Mouse (Mus musculus) CD4-positive naive resting alpha-beta T cell, adult 57 days (primary cell): Measurements from ENCODE around the gene Kat5. TPM values are rescaled to one million over a fixed set of nuclear protein-coding genes. Genes with fewer than 3 reads are reported as not detected.

ENCODE experiments used
- total RNA-seq: library from RNA; stranded (reverse); gene quantifications from one replicate; pipeline ENCODE4 v1.2.4, GENCODE M21; 2023

The Kat5 gene
- 120 TPM for total RNA-seq

DNA sequence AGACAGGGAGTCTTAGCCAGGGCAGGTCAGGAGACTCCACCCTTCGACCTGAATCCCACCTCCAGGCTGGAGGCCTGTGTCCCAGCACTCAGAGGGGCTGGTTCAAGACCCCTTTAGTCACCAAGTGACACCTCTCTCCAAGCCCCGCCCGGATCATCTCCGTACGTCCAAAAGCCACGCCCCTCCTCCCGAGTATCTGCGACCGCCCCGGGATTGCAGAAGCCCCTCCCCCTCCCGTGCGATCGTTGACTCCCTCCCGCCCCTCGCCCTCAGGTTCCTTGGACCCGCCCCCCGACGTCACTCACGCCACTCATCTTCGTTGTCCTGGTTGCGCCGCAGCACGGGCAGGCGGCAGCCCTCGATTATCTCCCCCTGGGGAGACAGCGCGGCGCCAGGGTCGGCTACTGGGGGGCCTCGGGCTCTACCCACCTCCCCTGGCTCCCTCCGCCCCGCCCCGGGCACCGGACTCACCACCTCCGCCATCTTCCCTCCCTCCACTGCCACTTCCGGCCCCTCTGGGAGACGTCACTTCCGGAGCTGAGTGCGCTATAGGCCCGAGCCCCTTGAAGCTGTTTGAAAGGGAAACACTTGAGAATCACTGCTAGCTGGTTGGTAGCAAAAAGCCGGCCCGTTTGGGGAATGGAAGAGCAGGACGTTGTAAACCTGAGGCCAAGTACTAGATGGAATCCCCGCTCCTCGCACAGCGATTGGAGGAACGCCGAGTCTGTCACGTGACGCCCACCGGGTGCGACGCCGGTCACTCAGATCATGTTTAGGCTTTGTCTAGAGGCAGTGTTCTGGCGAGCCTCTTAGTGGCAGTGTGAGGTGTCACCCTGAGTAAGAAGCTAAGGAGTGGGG, at the start of gene Kat5:
Kat5 (minus strand) TSS at position 691 of the 858 bp plus-strand sequence.

DNA sequence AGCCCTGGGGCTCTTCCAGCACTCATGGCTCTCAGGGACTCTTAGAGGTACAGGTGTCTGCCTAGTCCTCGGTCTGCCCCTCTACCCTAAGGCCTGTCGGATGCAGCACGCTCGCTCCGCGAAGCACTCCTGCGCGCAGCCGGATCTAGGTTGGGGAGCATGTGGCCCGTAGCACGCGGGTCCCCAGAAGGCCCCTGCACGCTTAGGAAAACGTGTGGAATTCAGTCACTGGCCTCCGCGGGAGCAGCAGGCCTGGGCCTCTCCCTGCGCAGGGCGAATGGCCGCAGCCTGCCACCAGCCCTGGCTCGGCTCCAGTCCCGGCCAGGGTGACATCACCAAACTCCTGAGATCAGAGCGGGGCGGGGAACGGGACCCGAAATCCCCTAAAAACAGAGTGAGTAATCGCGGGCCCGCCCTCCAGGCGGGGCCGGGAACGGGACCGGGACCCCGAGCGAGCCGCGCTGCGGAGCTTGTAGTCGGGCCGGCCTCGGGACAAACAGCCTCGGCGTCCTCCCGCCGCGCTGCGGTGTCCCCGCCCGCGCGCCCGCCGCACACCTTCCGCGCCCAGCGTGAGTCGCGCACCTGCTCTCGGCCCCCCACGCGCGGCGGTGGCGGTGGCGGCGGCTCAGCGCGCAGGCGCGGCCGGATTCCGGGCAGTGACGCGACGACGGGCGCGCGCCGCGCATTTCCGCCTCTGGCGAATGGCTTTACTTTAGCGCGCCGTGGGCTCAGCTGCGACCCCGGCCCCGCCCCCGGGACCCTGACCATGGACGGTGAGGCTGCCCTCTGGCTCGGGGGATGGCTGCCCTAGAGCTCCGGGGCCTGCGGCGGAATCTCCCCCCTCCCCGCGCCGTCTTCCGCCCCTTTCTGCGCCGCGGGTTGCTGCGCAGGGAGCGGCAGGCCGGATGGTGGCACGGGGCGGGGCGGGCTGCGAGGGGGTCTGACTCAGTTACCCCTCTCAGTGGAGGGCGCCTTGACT, 27.3 kb upstream of the Kat5 start, which contains the start of gene Rela:
Rela (plus strand) TSS at position 415 of the 979 bp plus-strand sequence.

DNA sequence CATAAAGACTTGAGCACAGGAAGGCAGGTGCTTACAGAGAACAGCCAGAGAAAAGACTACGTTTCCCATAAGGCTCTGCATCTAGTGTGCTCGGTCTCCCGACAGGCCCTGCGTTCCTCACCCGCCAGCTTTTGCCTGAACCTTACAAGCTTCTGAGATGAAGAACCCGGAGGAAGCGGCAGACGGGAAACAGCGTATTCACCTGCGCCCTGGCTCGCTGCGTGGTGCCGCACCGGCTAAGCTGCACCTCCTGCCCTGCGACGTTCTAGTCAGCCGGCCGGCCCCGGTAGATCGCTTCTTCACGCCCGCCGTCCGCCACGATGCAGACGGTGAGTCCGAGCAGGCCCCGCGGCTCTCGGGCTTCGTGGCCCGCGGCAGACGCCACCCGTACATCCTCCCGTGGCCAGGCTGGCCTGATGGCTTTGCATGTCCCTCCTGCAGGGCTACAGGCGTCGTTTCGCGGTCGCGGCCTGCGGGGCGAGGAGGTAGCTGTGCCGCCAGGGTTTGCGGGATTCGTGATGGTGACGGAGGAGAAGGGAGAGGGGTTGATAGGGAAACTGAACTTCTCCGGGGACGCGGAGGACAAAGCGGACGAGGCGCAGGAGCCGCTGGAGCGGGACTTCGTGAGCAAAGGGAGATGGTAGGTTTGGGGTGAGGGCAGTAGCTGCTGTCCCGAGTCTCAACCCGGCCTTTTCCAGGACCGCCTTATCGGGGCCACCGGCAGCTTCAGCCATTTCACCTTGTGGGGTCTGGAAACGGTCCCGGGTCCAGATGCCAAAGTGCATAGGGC, 8.1 kb downstream of the Kat5 start, which contains the start of gene Rnaseh2c:
Rnaseh2c (plus strand) TSS at position 122 of the 790 bp plus-strand sequence.

DNA sequence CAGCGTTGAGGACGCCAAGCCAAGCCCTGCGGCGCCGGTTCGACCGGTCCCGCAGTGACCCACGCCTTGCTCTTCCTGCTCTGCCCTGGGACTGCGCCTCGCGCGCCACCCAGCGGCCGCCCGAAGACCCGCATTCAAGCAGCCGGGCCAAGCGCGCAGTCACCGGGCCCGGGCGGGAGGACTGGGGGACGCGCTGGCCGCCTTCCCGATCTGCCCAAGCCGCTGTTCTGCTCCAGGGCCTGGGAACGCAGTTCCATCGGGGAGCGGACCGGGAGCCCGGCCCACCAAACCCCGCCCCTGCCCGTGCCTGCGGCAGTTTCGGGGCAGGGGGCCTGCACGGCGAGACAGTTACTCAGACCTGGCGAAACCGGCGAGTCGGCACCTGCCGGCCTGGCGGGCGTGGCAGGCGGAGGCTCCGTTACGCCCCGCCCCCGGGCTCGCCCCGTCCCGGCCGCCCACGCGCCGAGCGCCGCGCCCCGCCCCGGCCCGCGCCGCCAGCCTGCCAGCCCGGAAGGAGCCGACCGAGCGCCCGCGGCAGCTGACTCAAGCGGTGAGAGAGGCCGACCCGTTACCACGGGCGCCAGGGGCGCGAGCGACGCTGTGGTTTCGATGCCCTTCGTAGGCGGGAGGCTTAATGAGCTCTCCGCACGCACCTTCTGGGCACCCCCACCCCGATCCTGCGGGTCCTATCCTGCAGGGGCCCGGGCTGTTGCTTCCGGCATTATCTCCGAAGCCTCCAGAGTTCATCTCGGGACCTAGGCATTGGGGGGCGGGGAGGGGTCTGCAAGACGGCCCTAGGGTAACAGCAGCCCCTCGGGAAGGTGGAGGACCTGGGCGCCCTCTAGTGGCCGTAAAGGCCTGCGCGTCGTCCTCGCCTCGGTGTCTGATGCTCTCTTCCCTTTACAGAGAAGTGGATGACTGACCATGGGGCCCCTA, 42.2 kb downstream of the Kat5 start, which contains the start of gene Ap5b1:
Ap5b1 (plus strand) TSS at position 492 of the 936 bp plus-strand sequence.

DNA sequence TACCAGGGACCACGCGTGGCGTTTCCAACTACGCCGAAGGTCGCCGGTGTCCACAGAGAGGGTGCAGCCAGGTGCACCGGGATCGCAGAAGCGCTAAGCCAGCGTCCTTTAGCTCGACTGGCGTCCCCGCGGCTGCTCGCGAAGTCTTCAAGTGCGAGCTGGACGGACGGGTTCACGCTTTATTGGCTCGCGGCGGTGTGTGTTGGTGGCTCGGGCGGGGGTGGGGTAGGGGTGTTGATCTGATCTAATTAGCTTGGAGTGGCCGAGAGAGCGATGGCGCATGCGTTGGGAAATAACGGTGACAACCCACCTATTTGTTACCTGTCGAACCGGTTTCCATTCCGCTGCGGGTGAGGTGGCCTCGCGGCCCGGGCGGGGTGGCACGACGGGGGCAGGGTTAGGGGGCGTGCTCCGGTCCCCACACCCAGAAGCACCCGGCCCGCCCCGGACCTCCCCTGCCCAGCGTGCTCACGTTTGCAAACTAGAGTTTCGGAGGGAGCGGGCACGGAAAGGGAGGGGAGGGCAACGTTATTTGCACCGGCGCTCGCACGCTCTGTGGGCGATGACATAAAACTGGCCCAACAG, 49.5 kb downstream of the Kat5 start, which contains the start of gene Ovol1:
Ovol1 (minus strand) TSS at position 190 of the 585 bp plus-strand sequence.

Other genes starting within 250 kb of the Kat5 start
- 41.9 TPM for gene Eif1ad, start 243.5 kb downstream of the Kat5 start, total RNA-seq
- 106 TPM for gene Banf1, start 243.1 kb downstream of the Kat5 start, total RNA-seq
- gene Sart1, start 221.5 kb downstream of the Kat5 start, total RNA-seq = 200 TPM
- 1.4 TPM for gene Tsga10ip, start 207.7 kb downstream of the Kat5 start, total RNA-seq
- gene Drap1, start 185.3 kb downstream of the Kat5 start, total RNA-seq = 174 TPM
- 61.4 TPM for gene AI837181, start 185.1 kb downstream of the Kat5 start, total RNA-seq
- 0.71 TPM for gene Fosl1, start 162.7 kb downstream of the Kat5 start, total RNA-seq
- gene Ccdc85b, start 152.3 kb downstream of the Kat5 start, total RNA-seq = 7.5 TPM
- gene Fibp, start 149.6 kb downstream of the Kat5 start, total RNA-seq = 76.3 TPM
- gene Ctsw, start 141.7 kb downstream of the Kat5 start, total RNA-seq = 54.6 TPM
- 1.6 TPM for gene Efemp2, start 136.3 kb downstream of the Kat5 start, total RNA-seq
- 47.9 TPM for gene Mus81, start 121.8 kb downstream of the Kat5 start, total RNA-seq
- 1,409 TPM for gene Cfl1, start 119.8 kb downstream of the Kat5 start, total RNA-seq
- gene 1700020D05Rik, start 106.5 kb downstream of the Kat5 start, total RNA-seq = 1.4 TPM
- gene Snx32, start 99.7 kb downstream of the Kat5 start, total RNA-seq = 6.6 TPM
- not detected for gene Ovol1, start 49.6 kb downstream of the Kat5 start, total RNA-seq
- 24.4 TPM for gene Ap5b1, start 42.2 kb downstream of the Kat5 start, total RNA-seq
- gene Rnaseh2c, start 8.4 kb downstream of the Kat5 start, total RNA-seq = 97.8 TPM
- gene Rela, start 27.2 kb upstream of the Kat5 start, total RNA-seq = 154 TPM
- 202 TPM for gene Sipa1, start 53.5 kb upstream of the Kat5 start, total RNA-seq
- gene Map3k11, start 78.5 kb upstream of the Kat5 start, total RNA-seq = 51.2 TPM
- gene Pcnx3, start 78.7 kb upstream of the Kat5 start, total RNA-seq = 191 TPM
- gene Kcnk7, start 94.1 kb upstream of the Kat5 start, total RNA-seq = not detected
- 25.5 TPM for gene Ehbp1l1, start 116.1 kb upstream of the Kat5 start, total RNA-seq
- gene Fam89b, start 119.4 kb upstream of the Kat5 start, total RNA-seq = 33.6 TPM
- gene Ltbp3, start 130.7 kb upstream of the Kat5 start, total RNA-seq = 2.5 TPM
- 76.3 TPM for gene Scyl1, start 161.2 kb upstream of the Kat5 start, total RNA-seq